Mouse (Mus musculus): ENCODE results near the gene Lrrc42.

Lrrc42 gene

GRCm38 (mm10) chr4:107248061-107248460 lies 5.3 kb downstream of the Lrrc42 start:
- no peak for DNase-seq

- DNase-seq, result no peak
Measured at GRCm38 (mm10) chr4:107247110-107247509, 6.2 kb downstream of the Lrrc42 start.

GRCm38 (mm10) chr4:107246040-107246439 lies 7.3 kb downstream of the Lrrc42 start:
- DNase-seq, result no peak

DNA sequence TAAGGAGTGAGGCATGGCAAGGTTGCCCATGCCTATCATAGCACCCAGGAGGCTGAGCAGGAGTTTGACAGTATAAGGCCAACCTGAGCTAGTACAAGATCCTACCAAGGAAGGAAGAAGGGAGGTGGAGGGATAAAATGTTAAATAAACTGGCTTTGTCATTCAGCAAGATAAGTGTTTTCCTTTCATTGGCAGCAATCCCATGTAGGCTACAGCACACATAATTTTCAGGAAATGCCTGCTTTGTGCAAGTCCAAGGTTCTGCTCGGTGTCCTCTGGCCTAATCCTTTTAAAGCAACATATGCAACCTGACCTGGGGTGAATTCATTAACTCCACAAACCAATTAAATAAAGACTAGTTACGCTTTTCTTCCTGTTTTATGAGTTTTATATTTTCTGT lies 8.0 kb downstream of the Lrrc42 start:
- no peak for DNase-seq

DNA sequence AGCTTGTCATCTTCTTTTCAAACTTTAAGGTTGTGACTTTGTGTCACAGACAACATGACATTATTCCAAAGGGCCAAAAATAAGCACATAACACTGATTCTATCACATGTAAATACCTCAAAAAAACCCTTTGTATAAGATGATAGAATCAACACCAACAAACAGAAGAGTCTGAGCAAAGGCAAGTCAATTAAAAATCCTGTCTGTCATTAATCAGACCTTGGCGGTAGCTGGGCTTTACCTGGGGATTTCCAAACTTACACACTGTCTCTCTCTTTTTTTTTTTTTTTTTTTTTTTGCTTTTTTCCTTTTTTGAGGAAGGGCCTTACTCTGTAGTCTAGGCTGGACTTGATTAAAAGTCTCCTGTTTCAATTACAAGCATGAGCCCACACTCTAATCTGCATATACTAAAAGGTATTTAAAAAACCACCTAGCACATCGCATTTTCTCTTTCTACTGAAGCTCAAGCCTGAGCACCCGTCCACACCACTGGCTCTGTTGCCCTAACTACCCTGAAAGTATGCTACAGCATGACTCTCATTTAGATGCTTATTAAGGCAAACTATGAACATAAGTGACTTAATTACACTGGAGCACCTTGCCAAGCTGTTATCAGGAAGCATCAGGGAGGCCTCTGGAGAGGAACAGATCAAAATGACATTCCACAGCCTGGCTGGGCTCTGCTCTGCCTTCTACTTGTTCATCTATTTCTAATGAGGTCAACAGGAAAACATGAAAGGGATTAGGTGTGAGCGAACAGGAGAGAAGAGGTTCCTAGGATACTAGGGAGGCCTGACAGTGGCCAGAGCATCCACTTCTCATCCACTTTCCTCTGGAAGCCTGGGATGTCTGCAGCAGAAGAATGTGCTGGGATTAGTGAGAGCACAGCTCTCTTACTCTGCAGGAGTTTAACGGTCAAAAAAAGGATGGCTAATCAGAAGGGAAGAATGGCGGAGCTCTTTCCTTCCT lies 9.7 kb downstream of the Lrrc42 start:
- DNase-seq, result no peak

DNA sequence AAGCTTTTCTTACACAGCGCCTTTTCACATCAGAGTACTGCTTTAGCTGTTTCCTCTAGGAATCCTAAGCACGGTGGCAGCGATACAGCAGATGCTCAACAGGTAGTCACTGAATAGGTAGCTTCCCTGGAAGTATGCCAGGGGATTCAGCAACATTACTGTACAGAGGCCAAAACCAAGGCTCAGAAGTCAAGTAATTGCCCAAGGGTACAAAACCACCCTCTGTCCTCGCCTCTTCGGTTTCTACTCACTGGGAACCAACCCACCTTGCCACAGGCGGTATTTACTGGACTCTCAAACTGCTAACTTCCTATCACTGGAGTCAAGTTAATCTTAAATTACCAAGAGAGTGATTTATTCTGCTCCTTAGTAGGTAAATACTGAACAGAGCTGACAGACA lies 13.1 kb downstream of the Lrrc42 start:
- no peak for DNase-seq

GRCm38 (mm10) chr4:107238253-107238652 lies 15.1 kb downstream of the Lrrc42 start:
- DNase-seq, result no peak

DNA sequence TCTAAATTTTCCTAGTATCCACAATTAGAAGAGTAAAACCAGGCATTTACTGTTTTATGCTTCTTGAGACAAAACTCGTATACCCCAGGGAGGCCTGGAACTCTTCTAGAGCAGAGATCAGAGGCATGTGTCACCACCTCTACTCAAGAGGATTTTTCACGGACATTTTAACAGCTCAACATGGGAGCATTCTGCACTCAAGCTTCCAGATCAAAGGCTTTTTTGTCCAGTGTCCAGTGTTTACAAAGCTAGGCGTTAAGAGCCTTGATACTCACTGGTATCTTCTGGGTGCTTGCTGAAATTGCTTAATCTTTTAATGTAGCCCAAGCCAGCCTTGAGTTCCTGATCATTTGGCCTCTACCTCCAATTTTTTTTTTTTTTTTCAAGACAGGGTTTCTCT lies 21.1 kb downstream of the Lrrc42 start:
- no peak for DNase-seq

GRCm38 (mm10) chr4:107226313-107226712 lies 27.0 kb downstream of the Lrrc42 start:
- DNase-seq, result no peak

GRCm38 (mm10) chr4:107223225-107224204 lies 29.8 kb downstream of the Lrrc42 start:
- no peak for DNase-seq

- DNase-seq, result no peak
Measured at GRCm38 (mm10) chr4:107221524-107221923, 31.8 kb downstream of the Lrrc42 start.

GRCm38 (mm10) chr4:107217574-107217973 lies 35.8 kb downstream of the Lrrc42 start:
- DNase-seq, result no peak

- DNase-seq, result no peak
Measured at GRCm38 (mm10) chr4:107213279-107214011, 39.9 kb downstream of the Lrrc42 start.

- DNase-seq, result no peak
Measured at GRCm38 (mm10) chr4:107211936-107212335, 41.4 kb downstream of the Lrrc42 start.

- no peak for DNase-seq
Measured at GRCm38 (mm10) chr4:107211465-107211864, 41.9 kb downstream of the Lrrc42 start.

DNA sequence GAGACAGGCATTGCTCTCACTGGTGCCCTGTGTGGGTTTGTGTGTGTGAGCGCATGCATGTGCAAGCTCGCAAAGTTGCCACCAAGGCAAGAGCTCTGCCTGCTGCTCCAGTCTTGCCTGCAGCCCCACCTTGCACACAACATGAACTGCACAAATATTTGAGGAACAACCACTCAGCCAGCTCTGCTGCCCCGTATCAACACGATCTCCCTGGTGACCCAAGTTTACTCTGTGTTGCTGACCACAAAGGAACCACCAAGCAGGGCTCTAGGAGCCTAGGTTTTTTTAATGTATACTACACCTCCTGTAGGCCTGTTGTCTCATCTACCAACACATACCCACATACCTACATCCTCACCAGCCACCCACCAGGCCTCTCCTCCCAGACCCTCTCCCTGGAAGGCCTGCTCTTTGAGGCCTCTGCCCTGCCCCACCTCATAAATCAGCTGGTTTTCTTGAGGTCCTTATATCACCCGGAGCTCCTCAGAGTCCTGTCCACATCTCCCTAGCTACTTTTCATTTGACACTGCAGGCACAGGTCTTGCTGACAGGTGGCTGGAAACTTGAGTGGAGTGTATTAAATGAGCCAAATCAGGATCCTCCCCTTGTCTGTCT lies 42.7 kb downstream of the Lrrc42 start:
- no peak for DNase-seq

- DNase-seq, result no peak
Measured at GRCm38 (mm10) chr4:107208880-107209279, 44.5 kb downstream of the Lrrc42 start, which contains the start of gene Ldlrad1. TSS of gene Ldlrad1 (plus strand) at chr4:107209180.

DNA sequence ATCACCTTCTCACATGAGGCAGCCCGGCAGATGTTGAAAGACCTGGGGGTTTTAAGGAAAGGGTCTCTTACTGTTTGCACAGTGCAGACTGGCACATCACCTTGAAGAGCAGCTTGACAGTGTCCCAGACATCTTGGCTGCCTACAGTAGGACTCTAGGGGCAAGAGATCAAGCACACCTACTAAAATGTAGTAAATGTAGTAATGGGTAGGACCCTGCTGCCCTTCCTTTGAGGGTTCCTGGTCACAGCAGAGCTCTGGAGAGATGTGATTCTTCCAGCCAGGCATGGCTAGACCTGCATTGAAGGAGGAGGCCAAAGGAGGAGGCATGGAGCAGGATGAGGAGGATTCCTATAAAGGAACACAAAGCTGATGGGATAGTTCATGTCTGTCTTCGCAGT lies 46.3 kb downstream of the Lrrc42 start:
- DNase-seq, result no peak

DNA sequence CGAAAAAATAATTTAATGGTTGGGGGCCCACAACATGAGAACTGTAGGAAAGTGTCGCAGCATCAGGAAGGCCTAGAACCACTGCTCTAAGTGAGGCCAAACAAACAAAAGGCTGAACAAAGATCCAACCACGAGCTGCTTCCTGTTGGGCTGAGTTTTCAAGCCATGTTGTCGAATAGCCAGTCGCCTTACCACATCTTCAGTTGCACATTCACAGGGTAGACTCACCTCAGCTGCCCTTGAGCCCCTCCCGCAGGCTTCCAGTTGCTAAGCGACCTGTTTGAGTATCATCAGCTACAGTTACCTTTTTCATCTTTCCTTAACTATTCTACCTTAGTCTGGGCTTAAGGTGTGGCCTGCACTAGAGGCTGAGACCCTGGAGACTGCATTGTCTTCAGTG lies 50.3 kb downstream of the Lrrc42 start:
- DNase-seq, result no peak

GRCm38 (mm10) chr4:107201779-107202178 lies 51.6 kb downstream of the Lrrc42 start:
- DNase-seq, result no peak

DNA sequence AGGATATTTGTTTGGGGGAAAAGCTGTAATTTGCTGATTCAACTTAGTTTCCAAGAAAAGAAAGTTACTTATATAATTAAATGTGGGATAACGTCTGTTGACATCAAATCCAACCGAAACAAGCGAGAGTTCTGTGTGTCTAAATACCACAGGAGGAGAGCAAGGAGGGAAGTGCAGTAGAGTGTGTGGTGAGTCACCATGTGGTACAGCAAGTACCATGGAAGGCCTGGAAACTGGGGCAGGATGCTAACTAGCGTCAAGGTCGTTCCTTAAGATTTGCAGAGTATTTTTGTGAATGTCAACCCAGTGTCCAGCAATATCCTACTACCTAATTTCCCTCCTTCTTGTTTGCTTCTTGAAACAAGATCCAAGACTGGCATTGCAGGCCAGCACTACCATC lies 55.3 kb downstream of the Lrrc42 start:
- DNase-seq, result no peak

DNA sequence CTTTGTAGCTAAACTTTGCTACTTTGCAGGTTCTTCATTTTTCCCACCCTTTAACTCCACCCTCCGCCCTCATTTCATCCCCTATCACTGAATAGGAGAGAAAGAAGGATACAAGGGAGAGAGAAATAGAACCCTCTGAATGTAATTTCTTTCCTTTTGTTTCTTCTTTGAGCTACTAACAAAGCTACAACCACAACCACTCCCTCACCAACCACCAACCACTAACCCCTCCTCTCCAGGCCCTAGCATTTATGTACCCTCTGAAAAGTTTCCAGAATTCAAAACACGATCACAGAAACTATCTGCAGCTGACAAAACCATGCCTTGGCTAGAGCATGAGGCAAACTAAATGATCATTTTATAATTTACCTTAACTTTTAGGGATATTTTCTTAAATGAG lies 56.9 kb downstream of the Lrrc42 start:
- DNase-seq, result no peak
